Mouse (Mus musculus) liver, embryonic 14.5 days (tissue): ENCODE results near the gene Gm10447.

ENCODE experiments used
- CTCF ChIP-seq: IDR thresholded peaks from 2 replicates; pipeline ENCODE4 v1.5.1; 2016; ENCODE audit warnings: antibody characterized with exemption, low read depth, control low read depth
- EP300 ChIP-seq: IDR thresholded peaks from 2 replicates; pipeline ENCODE4 v1.6.1; 2016; ENCODE audit warnings: antibody characterized with exemption, low read depth

DNA sequence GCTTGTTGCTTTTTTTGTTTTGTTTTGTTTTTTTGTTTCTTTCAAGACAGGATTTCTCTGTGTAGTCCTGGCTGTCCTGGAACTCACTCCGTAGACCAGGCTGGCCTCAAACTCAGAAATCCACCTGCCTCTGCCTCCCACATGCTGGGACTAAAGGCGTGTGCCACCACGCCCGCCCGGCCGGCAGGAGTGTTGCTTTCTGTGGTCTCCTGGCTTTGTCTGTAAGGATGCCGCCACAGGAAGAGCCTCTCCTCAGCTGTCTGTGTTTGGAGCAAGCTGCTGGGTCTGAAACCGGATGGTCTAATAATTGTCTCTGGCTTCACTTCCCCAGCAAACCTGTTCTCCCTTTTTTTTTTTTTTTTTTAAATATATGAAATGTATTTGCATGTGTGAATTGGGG, 21.4 kb downstream of the Gm10447 start:
- TF ChIP-seq CTCF (no peak), EP300 (no peak)
